Mouse (Mus musculus): ENCODE data around the gene Myo3a.

Gene Myo3a

GRCm38 (mm10) chr2:22620978-22621827 lies 393.9 kb downstream of the Myo3a start:
- DNase-seq = no peak

- DNase-seq = no peak
These were observed 394.8 kb downstream of the Myo3a start, which contains the start of gene Gad2 for GRCm38 (mm10) chr2:22621828-22622731. Gene Gad2, plus strand, starts transcription at chr2:22622205.

- DNase-seq = no peak
These were observed 396.1 kb downstream of the Myo3a start for GRCm38 (mm10) chr2:22623111-22624070.

- no peak for DNase-seq
These were observed 397.1 kb downstream of the Myo3a start for GRCm38 (mm10) chr2:22624188-22624975.

GRCm38 (mm10) chr2:22625096-22625960 lies 398.0 kb downstream of the Myo3a start:
- DNase-seq = no peak

GRCm38 (mm10) chr2:22627147-22627666 lies 399.9 kb downstream of the Myo3a start:
- DNase-seq = no peak

- DNase-seq = no peak
These were observed 400.6 kb downstream of the Myo3a start for GRCm38 (mm10) chr2:22627819-22628432.

- DNase-seq = peak in 1 of 2 experiments; percentile 13
These were observed 407.5 kb downstream of the Myo3a start for GRCm38 (mm10) chr2:22634766-22635165.

- DNase-seq = no peak
These were observed 418.8 kb downstream of the Myo3a start for GRCm38 (mm10) chr2:22646134-22646533.

GRCm38 (mm10) chr2:22648394-22648793 lies 421.1 kb downstream of the Myo3a start:
- DNase-seq = peak in 1 of 2 experiments; percentile 7

- DNase-seq = no peak
These were observed 424.5 kb downstream of the Myo3a start for GRCm38 (mm10) chr2:22651826-22652225.

GRCm38 (mm10) chr2:22663731-22664130 lies 436.4 kb downstream of the Myo3a start:
- DNase-seq = no peak

Measured in lung, postnatal 4 days (tissue).